In the genomic region with DNA sequence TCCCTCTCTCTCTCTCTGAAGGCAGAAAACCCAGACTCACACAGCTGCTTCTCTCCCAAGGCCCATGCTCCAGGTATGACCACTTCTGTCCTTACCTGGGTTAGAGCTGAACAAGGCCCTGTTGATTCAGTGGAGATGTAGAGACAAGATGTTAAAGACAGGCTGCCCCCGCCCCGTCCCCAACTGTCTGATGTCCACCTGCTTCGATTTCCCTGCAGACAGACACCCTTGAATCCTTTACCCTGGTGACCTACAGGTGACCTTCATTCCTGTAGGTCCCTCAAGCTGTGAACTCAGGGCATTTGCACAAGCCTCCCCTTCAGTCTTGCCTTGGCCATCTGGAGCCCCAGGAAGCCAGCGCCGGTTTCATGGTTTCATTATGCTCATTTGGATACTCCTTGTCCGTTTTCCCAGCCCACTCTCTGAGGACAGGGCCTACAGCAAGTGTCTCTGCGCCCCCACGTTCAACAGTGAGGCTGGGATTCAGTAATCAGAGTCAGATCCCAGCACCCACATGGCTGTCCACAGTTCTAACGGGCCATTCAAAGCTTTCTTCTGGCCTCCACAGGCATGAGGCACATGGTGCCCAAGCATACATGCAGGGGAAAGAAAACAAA, we compare ENCODE assay signal across 9 mouse cellular contexts. TPM values are rescaled to one million over a fixed set of nuclear protein-coding genes. Genes with fewer than 3 reads are reported as not detected.
DNase-seq lines count a peak whose midpoint lies in the region; ATAC-seq lines count a peak whose summit lies in the region.
"Had no signal": no experiment of that assay in that cellular context is flagged by ENCODE, and none has a peak within 500 bp of the region (broad histone marks: within the 10 kb centered on the region; RNA-seq: fewer than 3 reads in every experiment).

No protein-coding gene starts in this region.

- H3K4me1 ChIP-seq in heart, embryonic 13.5 days = peaks cover 53% of the 10 kb centered on the region
- H3K4me1 ChIP-seq in megakaryocyte, embryonic 14.5 days = peaks cover 91% of the 10 kb centered on the region
- peaks cover 42% of the 10 kb centered on the region for H3K4me1 ChIP-seq in intestine, embryonic 15.5 days (replicated peaks)
- H3K4me1 ChIP-seq in stomach, embryonic 16.5 days (ENCODE audit: control insufficient read depth, insufficient read depth, low read length) = peaks cover 43% of the 10 kb centered on the region

- no peak overlapping the region; the same call in 1 of the 2 replicates for H3K9ac ChIP-seq in heart, embryonic 13.5 days
- no peak overlapping the region for H3K9ac ChIP-seq in intestine, embryonic 15.5 days
- no peak overlapping the region for H3K9ac ChIP-seq in stomach, embryonic 16.5 days (ENCODE audit: low read length)
- H3K9ac ChIP-seq: forebrain, embryonic 12.5 days had no signal

- intact Hi-C loops in heart, postnatal 25 days (cut with DNase I) = no loop called here
- intact Hi-C loops in left cerebral cortex, postnatal 4 days (cut with DNase I) = loop anchor here (5.0 kb wide), 1 partner anchor 273 kb away; no protein-coding TSS in a partner anchor

- WGBS in heart, embryonic 13.5 days = 81% methylated on average over 9 of the region's 9 CpGs
- 77% methylated on average over 9 of the region's 9 CpGs for WGBS in intestine, embryonic 15.5 days
- WGBS in stomach, embryonic 16.5 days = 73% methylated on average over 9 of the region's 9 CpGs

- no peaks in the 10 kb centered on the region for H3K27me3 ChIP-seq in heart, embryonic 13.5 days (replicated peaks)
- no peaks in the 10 kb centered on the region for H3K27me3 ChIP-seq in megakaryocyte, embryonic 14.5 days (replicated peaks)
- H3K27me3 ChIP-seq in intestine, embryonic 15.5 days (replicated peaks) = no peaks in the 10 kb centered on the region
- no peaks in the 10 kb centered on the region for H3K27me3 ChIP-seq in stomach, embryonic 16.5 days (ENCODE audit: control insufficient read depth, insufficient read depth, low read length)
- H3K27me3 ChIP-seq: forebrain, embryonic 12.5 days had no signal

- H3K27ac ChIP-seq in heart, embryonic 13.5 days (replicated peaks) = peak overlapping the region; percentile 76
- peak overlapping the region; percentile 79 for H3K27ac ChIP-seq in intestine, embryonic 15.5 days
- peak overlapping the region; percentile 90 for H3K27ac ChIP-seq in stomach, embryonic 16.5 days (ENCODE audit: low read length)

- ATAC-seq in heart, embryonic 13.5 days (ENCODE audit: extremely low read depth, insufficient number of reproducible peaks, low FRiP score, low TSS enrichment) = no peak
- ATAC-seq in megakaryocyte, adult 5-6 weeks (ENCODE audit: poor library complexity, severe bottlenecking) = no peak
- ATAC-seq in intestine, embryonic 15.5 days = no peak
- ATAC-seq in stomach, embryonic 16.5 days (ENCODE audit: insufficient read depth, low FRiP score) = no peak
- no peak for ATAC-seq in cerebellum, adult (ENCODE audit: insufficient number of reproducible peaks, low FRiP score, low TSS enrichment)

- H3K4me2 ChIP-seq in heart, embryonic 13.5 days = no peak overlapping the region
- H3K4me2 ChIP-seq in intestine, embryonic 15.5 days (replicated peaks) = peak overlapping the region; percentile 38
- H3K4me2 ChIP-seq in stomach, embryonic 16.5 days (ENCODE audit: low read depth, low read length) = peak overlapping the region; percentile 28
- H3K4me2 ChIP-seq: forebrain, embryonic 12.5 days had no signal

- no peaks in the 10 kb centered on the region for H3K9me3 ChIP-seq in heart, embryonic 13.5 days
- H3K9me3 ChIP-seq in megakaryocyte, embryonic 14.5 days = no peaks in the 10 kb centered on the region
- H3K9me3 ChIP-seq in intestine, embryonic 15.5 days = no peaks in the 10 kb centered on the region
- no peaks in the 10 kb centered on the region for H3K9me3 ChIP-seq in stomach, embryonic 16.5 days (replicated peaks; ENCODE audit: control insufficient read depth, low read length)
- H3K9me3 ChIP-seq: forebrain, embryonic 12.5 days had no signal

- no peak for DNase-seq in heart, postnatal 25 days (ENCODE audit: low spot score)
- no peak for DNase-seq in left cerebral cortex, postnatal 4 days

- no peak overlapping the region for H3K4me3 ChIP-seq in heart, embryonic 13.5 days
- H3K4me3 ChIP-seq in megakaryocyte, embryonic 14.5 days (replicated peaks) = peak overlapping the region; percentile 88
- H3K4me3 ChIP-seq in intestine, embryonic 15.5 days (replicated peaks) = no peak overlapping the region
- H3K4me3 ChIP-seq in stomach, embryonic 16.5 days (replicated peaks; ENCODE audit: low read length) = no peak overlapping the region
- H3K4me3 ChIP-seq: forebrain, embryonic 12.5 days had no signal

- H3K36me3 ChIP-seq in heart, embryonic 13.5 days = no peaks in the 10 kb centered on the region
- peaks cover 78% of the 10 kb centered on the region for H3K36me3 ChIP-seq in megakaryocyte, embryonic 14.5 days (replicated peaks; ENCODE audit: low read length)
- no peaks in the 10 kb centered on the region for H3K36me3 ChIP-seq in intestine, embryonic 15.5 days
- H3K36me3 ChIP-seq in stomach, embryonic 16.5 days (ENCODE audit: control insufficient read depth, insufficient read depth, low read length) = no peaks in the 10 kb centered on the region
- H3K36me3 ChIP-seq: forebrain, embryonic 12.5 days had no signal

RNA-seq across cellular contexts. Expression of gene Capn5, which starts 13.6 kb away (rescaled TPM):
- polyA plus RNA-seq in heart, embryonic 13.5 days (2015; fragmentation: Nextera tagmentation; extraction: Ambion mirVana) = 3.8 and 4.0 TPM in 2 replicates
- 1 to 10 TPM; 1.9 to 2.0 TPM for total RNA-seq in heart, postnatal 25 days (2021)
- polyA plus RNA-seq in megakaryocyte, embryonic 14.5 days (2012; ENCODE audit: insufficient read depth, low replicate concordance) = 38.7 and 73.9 TPM in 2 replicates
- 1.1 TPM in 2 replicates for total RNA-seq in megakaryocyte, adult 5-6 weeks (2015)
- total RNA-seq in megakaryocyte, adult 5-6 weeks (2017) = 0.73 and 0.89 TPM in 2 replicates
- 10.2 TPM in 2 replicates for polyA plus RNA-seq in intestine, embryonic 15.5 days (2015; fragmentation: Nextera tagmentation; extraction: Ambion mirVana)
- polyA plus RNA-seq in stomach, embryonic 16.5 days (2015; fragmentation: Nextera tagmentation; extraction: Ambion mirVana) = 24.5 and 34.3 TPM in 2 replicates
- 10 to 100 TPM; 51.0 to 52.2 TPM for total RNA-seq in left cerebral cortex, postnatal 4 days (2021)

RNA-seq across cellular contexts. Expression of gene Omp, which starts 19.2 kb away (rescaled TPM):
- 0.11 and 0.15 TPM in 2 replicates for polyA plus RNA-seq in heart, embryonic 13.5 days (2015; fragmentation: Nextera tagmentation; extraction: Ambion mirVana)
- total RNA-seq in heart, postnatal 25 days (2021) = under 1 TPM in 1 of 2 experiments, not detected in 1; 0.11 TPM
- polyA plus RNA-seq in megakaryocyte, embryonic 14.5 days (2012; ENCODE audit: insufficient read depth, low replicate concordance) = 0.29 TPM in 1 of 2 replicates, not detected in the other
- not detected in 2 replicates for total RNA-seq in megakaryocyte, adult 5-6 weeks (2015)
- not detected in 2 replicates for total RNA-seq in megakaryocyte, adult 5-6 weeks (2017)
- polyA plus RNA-seq in intestine, embryonic 15.5 days (2015; fragmentation: Nextera tagmentation; extraction: Ambion mirVana) = 0.23 and 0.49 TPM in 2 replicates
- 2.1 and 2.5 TPM in 2 replicates for polyA plus RNA-seq in stomach, embryonic 16.5 days (2015; fragmentation: Nextera tagmentation; extraction: Ambion mirVana)
- total RNA-seq in left cerebral cortex, postnatal 4 days (2021) = 1 to 10 TPM; 1.4 to 2.1 TPM

RNA-seq across cellular contexts. Expression of gene B3gnt6, which starts 34.8 kb away (rescaled TPM):
- polyA plus RNA-seq in heart, embryonic 13.5 days (2015; fragmentation: Nextera tagmentation; extraction: Ambion mirVana) = not detected in 2 replicates
- total RNA-seq in heart, postnatal 25 days (2021) = not detected
- polyA plus RNA-seq in megakaryocyte, embryonic 14.5 days (2012; ENCODE audit: insufficient read depth, low replicate concordance) = not detected in 2 replicates
- 0.11 and 0.38 TPM in 2 replicates for total RNA-seq in megakaryocyte, adult 5-6 weeks (2015)
- 0.28 and 0.59 TPM in 2 replicates for total RNA-seq in megakaryocyte, adult 5-6 weeks (2017)
- polyA plus RNA-seq in intestine, embryonic 15.5 days (2015; fragmentation: Nextera tagmentation; extraction: Ambion mirVana) = 0.05 and 0.06 TPM in 2 replicates
- polyA plus RNA-seq in stomach, embryonic 16.5 days (2015; fragmentation: Nextera tagmentation; extraction: Ambion mirVana) = not detected in 2 replicates
- under 1 TPM; 0.16 to 0.28 TPM for total RNA-seq in left cerebral cortex, postnatal 4 days (2021)

RNA-seq across cellular contexts. Expression of gene Myo7a, which starts 45.2 kb away (rescaled TPM):
- polyA plus RNA-seq in heart, embryonic 13.5 days (2015; fragmentation: Nextera tagmentation; extraction: Ambion mirVana) = 8.6 and 8.7 TPM in 2 replicates
- 1 to 10 TPM; 4.2 to 5.4 TPM for total RNA-seq in heart, postnatal 25 days (2021)
- 37.5 and 149 TPM in 2 replicates for polyA plus RNA-seq in megakaryocyte, embryonic 14.5 days (2012; ENCODE audit: insufficient read depth, low replicate concordance)
- 7.3 and 8.4 TPM in 2 replicates for total RNA-seq in megakaryocyte, adult 5-6 weeks (2015)
- total RNA-seq in megakaryocyte, adult 5-6 weeks (2017) = 12.7 and 13.9 TPM in 2 replicates
- 21.5 and 25.7 TPM in 2 replicates for polyA plus RNA-seq in intestine, embryonic 15.5 days (2015; fragmentation: Nextera tagmentation; extraction: Ambion mirVana)
- polyA plus RNA-seq in stomach, embryonic 16.5 days (2015; fragmentation: Nextera tagmentation; extraction: Ambion mirVana) = 10.9 and 11.4 TPM in 2 replicates
- 10 to 100 TPM; 17.8 to 18.7 TPM for total RNA-seq in left cerebral cortex, postnatal 4 days (2021)
